Mouse (Mus musculus): ENCODE results near the gene Epb41. TPM values are rescaled to one million over a fixed set of nuclear protein-coding genes. Genes with fewer than 3 reads are reported as not detected.

The Epb41 gene
- polyA plus RNA-seq, 1 experiment from 2014 or later, result 210 TPM

DNA sequence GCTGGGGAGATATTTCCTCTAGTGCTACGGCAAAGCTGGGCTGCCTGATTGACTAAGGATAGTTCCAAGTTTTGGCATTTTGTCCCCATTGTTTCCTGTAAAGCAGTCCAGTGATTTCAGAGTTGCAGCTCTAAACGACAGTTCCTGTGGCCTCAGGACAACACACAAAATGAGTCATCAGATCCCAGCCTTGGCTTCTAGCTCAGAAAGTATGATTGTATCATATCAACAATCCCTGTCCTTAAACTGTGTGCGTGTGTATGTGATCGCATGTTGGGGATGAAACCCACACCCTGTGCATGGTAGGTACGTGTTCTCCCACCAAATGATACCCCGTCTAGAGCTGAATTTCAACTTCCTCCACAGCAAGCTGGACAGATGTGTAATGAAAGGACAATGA lies 146.0 kb downstream of the Epb41 start:
- Histone ChIP-seq H3K4me1 (ENCODE audit: control insufficient read depth, insufficient read depth, low read length) (no peaks in the 10 kb centered on the region), H3K4me3 (ENCODE audit: low read depth, low read length) (no peak overlapping the region), H3K27me3 (ENCODE audit: control insufficient read depth, insufficient read depth, low read length) (peaks cover 4% of the 10 kb centered on the region), H3K9me3 (ENCODE audit: control insufficient read depth, low read length) (no peaks in the 10 kb centered on the region), H3K36me3 (ENCODE audit: control insufficient read depth, insufficient read depth, low read length) (peaks cover 26% of the 10 kb centered on the region), H3K4me2 (no peak overlapping the region), H3K9ac (ENCODE audit: low read length) (no peak overlapping the region), H3K27ac (ENCODE audit: low read depth, low read length) (no peak overlapping the region)
- 92% methylated on average over 6 of the region's 6 CpGs for WGBS
- no peak for DNase-seq (ENCODE audit: low spot score, missing footprints)
- ATAC-seq (ENCODE audit: low FRiP score), result no peak

DNA sequence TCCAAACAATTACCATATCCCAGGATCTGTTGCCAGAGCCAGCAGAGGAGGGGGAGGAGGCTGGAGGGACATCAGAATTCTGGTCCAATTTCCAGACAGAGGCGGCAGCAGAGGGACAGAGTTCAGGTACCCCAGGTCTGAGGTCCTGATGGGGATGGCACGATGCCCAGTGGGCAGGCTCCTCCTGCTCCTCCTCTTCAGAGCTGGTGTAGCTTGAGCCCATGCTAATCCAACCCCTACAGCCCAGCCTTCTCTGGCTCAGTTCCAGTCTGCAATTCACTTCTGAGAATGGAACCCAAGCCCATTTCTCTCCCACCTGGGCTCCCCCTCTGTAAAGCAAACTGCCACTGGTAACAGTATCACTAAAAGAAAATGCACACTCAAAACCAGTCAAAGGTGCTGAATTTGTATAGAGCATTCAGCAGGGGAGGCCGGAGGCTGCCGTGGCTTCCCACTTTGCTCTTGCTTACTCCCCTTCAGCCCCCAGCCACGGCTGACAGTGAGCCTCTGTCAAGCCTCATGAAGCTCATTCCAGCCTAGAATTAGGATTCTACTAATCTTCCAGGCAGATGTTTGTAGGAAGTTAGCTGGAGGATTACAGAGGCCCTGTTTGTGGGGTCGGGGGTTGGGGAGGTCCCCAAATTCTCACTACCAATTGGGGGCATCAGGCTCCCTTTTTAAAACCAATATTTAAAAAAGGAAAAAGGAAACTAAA lies 150.9 kb downstream of the Epb41 start:
- no peak overlapping the region for H3K4me2 ChIP-seq
- no peaks in the 10 kb centered on the region for H3K9me3 ChIP-seq (ENCODE audit: control insufficient read depth, low read length)
- peaks cover 26% of the 10 kb centered on the region for H3K4me1 ChIP-seq (ENCODE audit: control insufficient read depth, insufficient read depth, low read length)
- 64% methylated on average over 6 of the region's 6 CpGs for WGBS
- H3K9ac ChIP-seq (ENCODE audit: low read length), result no peak overlapping the region; the same call in 1 of the 2 replicates
- peaks cover 53% of the 10 kb centered on the region for H3K27me3 ChIP-seq (ENCODE audit: control insufficient read depth, insufficient read depth, low read length)
- H3K36me3 ChIP-seq (ENCODE audit: control insufficient read depth, insufficient read depth, low read length), result peaks cover 22% of the 10 kb centered on the region
- no peak overlapping the region for H3K4me3 ChIP-seq (ENCODE audit: low read depth, low read length)
- H3K27ac ChIP-seq (ENCODE audit: low read depth, low read length), result no peak overlapping the region
- no peak for ATAC-seq (ENCODE audit: low FRiP score)
- DNase-seq (ENCODE audit: low spot score, missing footprints), result no peak

DNA sequence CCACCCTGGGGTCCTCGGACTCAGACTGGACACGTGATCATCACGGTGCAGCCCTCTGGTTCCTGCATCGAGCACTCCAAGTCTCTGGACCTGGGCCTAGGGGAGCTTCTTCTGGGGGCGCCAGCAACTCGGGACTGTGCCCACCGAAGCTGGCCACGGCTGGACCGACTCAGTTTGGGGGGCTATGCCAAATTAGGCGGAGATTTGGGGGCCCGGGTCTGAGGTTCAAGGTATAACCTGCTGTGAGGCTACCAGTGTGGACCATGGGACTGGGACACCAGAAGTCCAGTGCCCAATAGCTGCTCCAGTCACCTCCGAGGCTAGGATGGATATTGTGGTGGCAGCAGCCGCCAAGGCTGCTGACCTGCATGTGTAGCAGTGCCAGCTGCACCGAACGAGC lies 152.7 kb downstream of the Epb41 start:
- peaks cover 29% of the 10 kb centered on the region for H3K4me1 ChIP-seq (ENCODE audit: control insufficient read depth, insufficient read depth, low read length)
- DNase-seq (ENCODE audit: low spot score, missing footprints), result peak; percentile 89
- H3K27me3 ChIP-seq (ENCODE audit: control insufficient read depth, insufficient read depth, low read length), result peaks cover 66% of the 10 kb centered on the region
- H3K4me2 ChIP-seq, result peak overlapping the region; percentile 61
- H3K9ac ChIP-seq (ENCODE audit: low read length), result no peak overlapping the region
- H3K27ac ChIP-seq (ENCODE audit: low read depth, low read length), result no peak overlapping the region
- WGBS, result 64% methylated on average over 15 of the region's 15 CpGs
- peak; percentile 28; the same call in 1 of the 2 replicates for ATAC-seq (ENCODE audit: low FRiP score)
- H3K4me3 ChIP-seq (ENCODE audit: low read depth, low read length), result peak overlapping the region; percentile 45
- peaks cover 19% of the 10 kb centered on the region for H3K36me3 ChIP-seq (ENCODE audit: control insufficient read depth, insufficient read depth, low read length)
- no peaks in the 10 kb centered on the region for H3K9me3 ChIP-seq (ENCODE audit: control insufficient read depth, low read length)

DNA sequence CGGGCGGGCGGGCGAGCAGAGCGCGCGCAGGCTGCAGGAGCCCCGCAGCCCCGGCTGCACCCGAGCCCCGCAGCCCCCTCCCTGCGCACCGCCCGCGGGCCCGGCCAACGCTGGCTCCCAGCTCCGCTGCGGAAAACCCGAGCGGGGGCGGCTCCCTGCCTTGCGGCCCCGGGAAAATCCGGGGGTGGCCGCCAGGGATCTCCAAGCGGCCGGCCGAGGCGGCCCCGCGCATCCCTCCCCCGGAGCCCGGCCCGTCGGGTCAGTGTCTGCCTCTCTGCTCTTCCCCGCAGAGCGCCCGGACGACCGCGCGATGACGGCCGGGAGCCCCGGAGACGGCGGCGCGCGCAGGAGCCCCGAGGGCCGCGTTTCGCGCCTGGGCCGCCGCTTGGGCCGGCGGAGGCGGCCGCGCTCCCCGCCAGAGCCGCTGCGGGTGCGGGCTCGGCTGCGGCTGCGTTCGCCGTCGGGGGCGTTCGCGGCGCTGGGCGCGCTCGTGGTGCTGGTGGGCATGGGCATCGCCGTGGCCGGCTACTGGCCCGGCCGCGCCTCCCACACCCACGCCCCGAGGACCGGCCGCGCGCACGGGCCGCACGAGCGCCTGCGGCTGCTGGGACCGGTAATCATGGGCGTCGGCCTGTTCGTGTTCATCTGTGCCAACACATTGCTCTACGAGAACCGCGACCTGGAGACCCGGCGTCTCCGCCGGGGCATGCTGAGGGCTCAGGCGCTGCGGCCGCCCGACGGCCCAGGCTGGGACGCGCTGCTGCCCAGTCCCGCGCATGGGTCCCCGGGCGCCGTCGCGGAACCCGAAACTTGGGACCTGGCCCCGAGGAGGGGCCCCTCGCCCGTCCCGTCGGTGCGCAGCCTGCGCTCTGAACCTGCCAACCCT lies 153.4 kb downstream of the Epb41 start, which contains the start of gene Tmem200b:
TSS of gene Tmem200b (plus strand) at position 311 of the 886 bp plus-strand sequence.
- Histone ChIP-seq H3K36me3 (ENCODE audit: control insufficient read depth, insufficient read depth, low read length) (peaks cover 19% of the 10 kb centered on the region), H3K9ac (ENCODE audit: low read length) (peak within 1 kb of the TSS; percentile 45), H3K27ac (ENCODE audit: low read depth, low read length) (no peak within 1 kb of the TSS), H3K9me3 (ENCODE audit: control insufficient read depth, low read length) (no peaks in the 10 kb centered on the region), H3K27me3 (ENCODE audit: control insufficient read depth, insufficient read depth, low read length) (peaks cover 72% of the 10 kb centered on the region), H3K4me1 (ENCODE audit: control insufficient read depth, insufficient read depth, low read length) (peaks cover 29% of the 10 kb centered on the region), H3K4me3 (ENCODE audit: low read depth, low read length) (peak within 1 kb of the TSS; percentile 45), H3K4me2 (peak within 1 kb of the TSS; percentile 61)
- peak; percentile 90 for DNase-seq (ENCODE audit: low spot score, missing footprints)
- WGBS, result 2% methylated on average over 111 of the region's 130 CpGs
- peak; percentile 4; the same call in 1 of the 2 replicates for ATAC-seq (ENCODE audit: low FRiP score)

DNA sequence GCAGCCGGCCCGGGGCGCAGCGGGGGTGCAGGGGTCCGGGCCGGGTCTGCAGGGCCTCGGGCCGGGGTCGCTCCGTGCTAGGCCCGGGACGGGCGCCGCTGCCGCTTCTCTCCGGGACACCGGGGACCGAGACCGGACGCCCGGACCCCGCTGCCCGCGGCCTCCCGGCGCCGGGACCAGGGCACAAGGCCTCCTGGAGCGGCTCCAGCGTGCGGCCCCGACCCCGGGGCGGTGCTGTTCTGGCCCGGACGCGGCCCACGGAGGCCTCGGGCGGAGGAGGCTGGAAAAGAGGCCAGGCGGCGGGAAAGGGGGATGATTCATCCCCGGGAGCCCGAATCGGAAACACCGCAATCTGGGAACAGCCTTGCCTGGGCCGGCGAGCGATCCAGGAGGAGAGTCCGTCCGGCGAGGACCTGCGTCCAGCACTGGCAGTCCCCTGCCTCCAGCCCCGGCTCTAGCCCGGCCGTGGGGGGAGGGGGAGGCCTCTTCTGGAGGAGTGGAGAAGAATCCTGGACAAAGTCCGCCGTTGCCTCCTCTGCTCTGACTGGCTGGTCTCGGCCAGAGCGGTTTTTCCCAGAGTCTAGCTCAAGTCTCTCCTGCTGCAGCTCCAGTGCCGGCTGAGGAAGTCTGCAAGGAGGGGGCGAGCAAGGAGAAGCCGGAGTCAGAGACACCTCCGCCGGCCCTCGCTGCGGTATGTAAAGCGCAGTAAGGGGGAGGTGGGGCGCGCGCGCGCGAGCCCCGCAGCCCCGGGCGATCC lies 154.3 kb downstream of the Epb41 start:
- Histone ChIP-seq H3K27me3 (ENCODE audit: control insufficient read depth, insufficient read depth, low read length) (peaks cover 81% of the 10 kb centered on the region), H3K4me1 (ENCODE audit: control insufficient read depth, insufficient read depth, low read length) (peaks cover 35% of the 10 kb centered on the region), H3K27ac (ENCODE audit: low read depth, low read length) (no peak overlapping the region), H3K9ac (ENCODE audit: low read length) (peak overlapping the region; percentile 45), H3K9me3 (ENCODE audit: control insufficient read depth, low read length) (no peaks in the 10 kb centered on the region), H3K36me3 (ENCODE audit: control insufficient read depth, insufficient read depth, low read length) (peaks cover 13% of the 10 kb centered on the region; the same call in 1 of the 2 replicates), H3K4me3 (ENCODE audit: low read depth, low read length) (peak overlapping the region; percentile 45), H3K4me2 (peak overlapping the region; percentile 61)
- WGBS, result under 1% methylated on average over 65 of the region's 76 CpGs
- DNase-seq (ENCODE audit: low spot score, missing footprints) (peak; percentile 96), ATAC-seq (ENCODE audit: low FRiP score) (0 out of 2 replicates have a peak, but pooled peaks have one; percentile 8)

DNA sequence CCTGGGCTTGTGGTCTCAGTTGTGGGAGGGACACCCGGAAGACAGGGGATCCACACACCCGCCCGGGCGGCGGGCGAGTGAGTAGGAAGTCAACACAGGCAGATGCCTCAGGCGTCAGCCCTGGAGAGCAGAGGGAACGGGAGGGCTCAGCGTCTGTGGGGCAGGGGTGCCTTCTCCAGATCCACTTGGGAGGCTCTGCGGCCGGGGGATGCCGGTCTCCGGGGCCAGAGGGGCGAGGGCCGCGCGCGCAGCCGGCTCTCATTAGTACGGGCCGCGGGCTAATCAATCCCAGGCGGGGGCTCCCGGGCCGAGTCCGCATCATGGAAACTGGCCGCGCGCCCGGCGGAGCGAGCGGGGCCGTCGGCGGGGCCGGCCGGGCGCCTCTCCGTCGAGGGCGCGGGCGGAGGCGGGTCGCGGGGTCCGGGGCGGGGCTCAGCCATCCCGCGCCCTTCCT lies 155.0 kb downstream of the Epb41 start:
- Histone ChIP-seq H3K9ac (ENCODE audit: low read length) (peak overlapping the region; percentile 27; the same call in 1 of the 2 replicates), H3K36me3 (ENCODE audit: control insufficient read depth, insufficient read depth, low read length) (peaks cover 13% of the 10 kb centered on the region; the same call in 1 of the 2 replicates), H3K27ac (ENCODE audit: low read depth, low read length) (no peak overlapping the region), H3K9me3 (ENCODE audit: control insufficient read depth, low read length) (no peaks in the 10 kb centered on the region), H3K4me2 (peak overlapping the region; percentile 61), H3K4me1 (ENCODE audit: control insufficient read depth, insufficient read depth, low read length) (peaks cover 40% of the 10 kb centered on the region), H3K4me3 (ENCODE audit: low read depth, low read length) (peak overlapping the region; percentile 45), H3K27me3 (ENCODE audit: control insufficient read depth, insufficient read depth, low read length) (peaks cover 87% of the 10 kb centered on the region)
- no peak for DNase-seq (ENCODE audit: low spot score, missing footprints)
- WGBS, result 1% methylated on average over 36 of the region's 51 CpGs
- no peak for ATAC-seq (ENCODE audit: low FRiP score)

DNA sequence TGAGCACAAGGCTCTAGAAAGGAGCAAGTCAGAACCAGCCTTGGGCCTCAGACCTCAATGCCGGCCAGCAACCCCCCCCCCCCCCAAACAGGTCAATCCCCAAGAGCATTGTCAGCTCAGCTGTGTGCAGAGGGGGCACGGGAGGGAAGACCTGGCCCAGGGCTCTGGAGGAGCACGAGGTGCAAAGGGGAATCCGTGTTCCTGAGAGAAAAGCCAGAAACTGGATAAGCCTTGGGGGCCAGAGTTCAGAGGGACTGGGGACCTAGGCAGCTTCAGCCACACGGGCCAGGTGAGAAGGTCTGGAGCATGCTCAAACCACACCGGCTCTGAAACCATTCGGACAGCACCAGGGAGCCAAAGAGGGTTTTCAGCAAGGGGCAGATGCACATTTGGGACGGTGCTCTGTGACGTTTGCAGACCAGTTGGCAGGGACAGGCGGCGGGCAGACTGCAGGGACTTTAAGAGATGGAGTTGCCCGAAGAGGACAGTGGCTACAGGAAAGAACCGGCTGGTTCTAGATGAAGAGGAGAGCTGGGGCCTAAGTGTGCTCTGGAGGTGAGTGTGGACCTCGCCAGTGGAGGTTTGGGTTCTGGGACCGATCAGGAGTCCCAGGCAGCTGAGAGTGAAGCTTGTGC lies 155.5 kb downstream of the Epb41 start:
- peaks cover 10% of the 10 kb centered on the region; the same call in 1 of the 2 replicates for H3K36me3 ChIP-seq (ENCODE audit: control insufficient read depth, insufficient read depth, low read length)
- H3K27ac ChIP-seq (ENCODE audit: low read depth, low read length), result no peak overlapping the region
- 12% methylated on average over 15 of the region's 15 CpGs for WGBS
- peaks cover 87% of the 10 kb centered on the region for H3K27me3 ChIP-seq (ENCODE audit: control insufficient read depth, insufficient read depth, low read length)
- H3K9me3 ChIP-seq (ENCODE audit: control insufficient read depth, low read length), result no peaks in the 10 kb centered on the region
- H3K4me3 ChIP-seq (ENCODE audit: low read depth, low read length), result no peak overlapping the region
- peaks cover 44% of the 10 kb centered on the region for H3K4me1 ChIP-seq (ENCODE audit: control insufficient read depth, insufficient read depth, low read length)
- no peak overlapping the region for H3K4me2 ChIP-seq
- DNase-seq (ENCODE audit: low spot score, missing footprints) (peak; percentile 94), ATAC-seq (ENCODE audit: low FRiP score) (no peak)
- no peak overlapping the region for H3K9ac ChIP-seq (ENCODE audit: low read length)

Measured in midbrain, embryonic 11.5 days (tissue).